Mouse (Mus musculus): ENCODE results near the gene Syt8. TPM values are rescaled to one million over a fixed set of nuclear protein-coding genes. Genes with fewer than 3 reads are reported as not detected.

The Syt8 gene
- polyA plus RNA-seq, 1 experiment from 2014 or later = not detected

DNA sequence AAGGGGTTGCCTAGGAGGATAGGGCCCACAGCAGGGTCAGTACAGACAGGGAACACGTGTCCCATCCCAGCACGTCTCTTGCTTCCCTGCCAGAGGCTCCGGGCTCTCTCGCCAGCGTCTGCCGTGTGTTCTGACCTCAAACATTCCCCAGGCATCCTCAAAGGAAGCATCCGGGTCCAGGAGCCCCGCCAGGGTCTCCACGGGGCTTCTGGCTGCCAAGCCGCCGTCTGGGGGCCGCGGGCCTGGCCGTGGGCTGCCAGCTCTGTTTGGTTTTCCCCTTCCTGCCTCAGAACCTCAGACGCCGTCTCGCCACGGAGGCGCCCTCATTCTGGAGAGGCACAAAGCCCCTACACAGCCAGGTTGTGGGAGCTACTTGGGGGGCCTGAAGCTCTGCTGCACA, 1.0 kb upstream of the Syt8 start:
- ATAC-seq (ENCODE audit: insufficient read depth, low FRiP score, low TSS enrichment) = no peak

DNA sequence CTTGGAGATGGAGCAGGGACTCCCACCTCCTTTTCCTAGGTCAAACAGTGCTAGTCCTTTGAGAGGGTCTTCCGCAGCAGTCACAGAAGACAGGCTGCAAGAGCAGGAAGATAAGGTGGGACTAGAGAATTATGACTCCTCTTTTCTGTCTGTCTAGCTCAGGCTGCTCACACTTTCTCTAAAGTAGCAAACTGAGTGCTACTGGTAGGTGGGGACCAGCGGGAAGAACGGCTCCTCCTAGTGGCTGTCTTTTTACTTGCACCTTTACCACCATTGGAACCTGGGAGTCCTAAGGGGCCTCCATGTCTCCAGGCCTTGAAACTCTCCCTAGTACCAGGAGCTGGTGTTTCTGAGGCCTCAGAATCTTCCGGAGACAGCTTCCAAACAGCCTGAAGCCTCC, 874 bp downstream of the Syt8 start:
- no peak overlapping the region for H3K4me3 ChIP-seq (ENCODE audit: low read depth, low read length)
- ATAC-seq (ENCODE audit: insufficient read depth, low FRiP score, low TSS enrichment) = no peak

More for the DNA sequence above, 1.0 kb upstream of the Syt8 start:
- Histone ChIP-seq H3K4me3 (ENCODE audit: low read depth, low read length) (no peak overlapping the region), H3K4me1 (ENCODE audit: control insufficient read depth, insufficient read depth, low read length) (no peaks in the 10 kb centered on the region), H3K36me3 (ENCODE audit: control insufficient read depth, insufficient read depth, low read length) (no peaks in the 10 kb centered on the region), H3K9me3 (ENCODE audit: control insufficient read depth, low read length) (no peaks in the 10 kb centered on the region), H3K4me2 (ENCODE audit: low read depth) (no peak overlapping the region), H3K27me3 (ENCODE audit: control insufficient read depth, insufficient read depth, low read length) (no peaks in the 10 kb centered on the region), H3K9ac (ENCODE audit: low read length) (peak overlapping the region; percentile 29; the same call in 1 of the 2 replicates), H3K27ac (ENCODE audit: low read depth, low read length) (0 out of 2 replicates have a peak overlapping the region, but pooled peaks have one; percentile 14)
- no peak for DNase-seq (ENCODE audit: low spot score)
- 49% methylated on average over 18 of the region's 19 CpGs for WGBS

DNA sequence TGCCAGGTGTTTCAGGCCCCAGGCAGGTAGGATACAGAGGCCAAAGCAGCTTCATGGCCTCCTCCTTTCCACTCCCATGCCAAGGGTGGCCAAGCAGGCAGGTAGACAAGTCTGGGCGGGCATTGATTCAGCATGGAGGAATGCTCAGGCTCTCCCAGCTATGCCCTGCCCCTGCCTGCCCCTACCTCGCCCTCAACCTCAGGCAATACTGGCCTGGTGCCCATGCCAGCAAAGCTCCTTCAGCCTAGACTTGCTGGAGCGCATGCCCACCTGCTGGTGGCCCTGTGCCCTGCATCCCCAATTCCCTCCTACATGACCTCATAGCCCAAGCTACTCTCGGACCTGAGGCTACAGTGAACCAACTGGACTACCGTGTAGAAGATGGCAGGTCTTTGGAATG, 2.7 kb downstream of the Syt8 start:
- Histone ChIP-seq H3K27me3 (ENCODE audit: control insufficient read depth, insufficient read depth, low read length) (no peaks in the 10 kb centered on the region), H3K4me2 (ENCODE audit: low read depth) (no peak overlapping the region), H3K9me3 (ENCODE audit: control insufficient read depth, low read length) (no peaks in the 10 kb centered on the region), H3K9ac (ENCODE audit: low read length) (no peak overlapping the region), H3K4me3 (ENCODE audit: low read depth, low read length) (no peak overlapping the region), H3K36me3 (ENCODE audit: control insufficient read depth, insufficient read depth, low read length) (no peaks in the 10 kb centered on the region), H3K27ac (ENCODE audit: low read depth, low read length) (no peak overlapping the region), H3K4me1 (ENCODE audit: control insufficient read depth, insufficient read depth, low read length) (no peaks in the 10 kb centered on the region)
- ATAC-seq (ENCODE audit: insufficient read depth, low FRiP score, low TSS enrichment) (no peak), DNase-seq (ENCODE audit: low spot score) (no peak)
- WGBS = 86% methylated on average over 5 of the region's 5 CpGs

More for the DNA sequence above, 874 bp downstream of the Syt8 start:
- H3K27ac ChIP-seq (ENCODE audit: low read depth, low read length) = no peak overlapping the region
- no peak overlapping the region for H3K9ac ChIP-seq (ENCODE audit: low read length)
- no peaks in the 10 kb centered on the region for H3K9me3 ChIP-seq (ENCODE audit: control insufficient read depth, low read length)
- no peak overlapping the region for H3K4me2 ChIP-seq (ENCODE audit: low read depth)
- peak; percentile 71 for DNase-seq (ENCODE audit: low spot score)
- 26% methylated on average over 4 of the region's 4 CpGs for WGBS
- H3K4me1 ChIP-seq (ENCODE audit: control insufficient read depth, insufficient read depth, low read length) = no peaks in the 10 kb centered on the region
- H3K27me3 ChIP-seq (ENCODE audit: control insufficient read depth, insufficient read depth, low read length) = no peaks in the 10 kb centered on the region
- H3K36me3 ChIP-seq (ENCODE audit: control insufficient read depth, insufficient read depth, low read length) = no peaks in the 10 kb centered on the region

DNA sequence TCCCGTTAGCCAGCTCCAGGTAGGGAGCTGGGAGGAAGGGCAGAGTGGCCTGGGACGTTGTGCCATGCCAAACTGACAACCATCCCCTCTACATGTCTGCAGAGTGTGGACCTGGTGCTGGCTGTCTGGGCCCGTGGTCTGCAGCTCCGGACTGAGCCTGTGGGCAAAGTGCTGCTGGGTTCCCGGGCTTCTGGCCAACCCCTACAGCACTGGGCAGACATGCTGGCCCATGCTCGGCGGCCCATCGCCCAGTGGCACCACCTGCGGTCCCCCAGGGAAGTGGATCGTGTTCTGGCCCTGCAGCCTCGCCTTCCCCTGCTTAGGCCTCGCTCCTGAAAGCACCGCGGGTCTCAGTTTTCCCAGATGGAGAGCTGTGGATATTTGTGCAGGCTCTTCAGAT, 5.3 kb downstream of the Syt8 start:
- H3K4me2 ChIP-seq (ENCODE audit: low read depth) = no peak overlapping the region
- no peak overlapping the region for H3K4me3 ChIP-seq (ENCODE audit: low read depth, low read length)
- H3K27me3 ChIP-seq (ENCODE audit: control insufficient read depth, insufficient read depth, low read length) = no peaks in the 10 kb centered on the region
- WGBS = 86% methylated on average over 14 of the region's 14 CpGs
- no peak overlapping the region for H3K27ac ChIP-seq (ENCODE audit: low read depth, low read length)
- no peak for DNase-seq (ENCODE audit: low spot score)
- no peaks in the 10 kb centered on the region for H3K9me3 ChIP-seq (ENCODE audit: control insufficient read depth, low read length)
- ATAC-seq (ENCODE audit: insufficient read depth, low FRiP score, low TSS enrichment) = no peak
- no peaks in the 10 kb centered on the region for H3K36me3 ChIP-seq (ENCODE audit: control insufficient read depth, insufficient read depth, low read length)
- no peak overlapping the region for H3K9ac ChIP-seq (ENCODE audit: low read length)
- no peaks in the 10 kb centered on the region for H3K4me1 ChIP-seq (ENCODE audit: control insufficient read depth, insufficient read depth, low read length)

DNA sequence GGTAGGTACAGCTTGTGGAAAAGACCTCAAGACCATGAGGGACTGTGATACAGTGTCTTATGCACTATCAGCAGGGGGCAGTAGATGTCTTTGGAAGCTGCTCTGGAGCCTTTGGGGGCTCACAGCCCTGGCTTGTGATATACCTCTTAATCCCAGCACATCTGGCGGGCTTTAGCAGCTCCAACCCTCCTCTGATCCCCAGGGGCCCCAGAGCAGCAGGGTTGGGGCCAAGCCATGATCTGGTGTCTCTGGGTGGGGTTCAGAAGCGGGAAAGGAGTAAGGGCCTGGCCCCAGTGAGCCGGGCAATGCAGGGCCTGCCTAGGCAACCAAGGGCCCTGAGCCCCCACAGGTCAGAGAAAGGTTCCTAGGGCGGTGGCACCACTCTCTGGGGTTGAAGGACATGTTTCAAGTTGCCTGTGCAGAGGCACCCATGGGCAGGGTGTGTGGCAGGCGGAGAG, 6.0 kb downstream of the Syt8 start:
- peak; percentile 59 for DNase-seq (ENCODE audit: low spot score)
- no peak; the same call in 1 of the 2 replicates for ATAC-seq (ENCODE audit: insufficient read depth, low FRiP score, low TSS enrichment)
- Histone ChIP-seq H3K27ac (ENCODE audit: low read depth, low read length) (no peak overlapping the region), H3K9ac (ENCODE audit: low read length) (peak overlapping the region; percentile 18), H3K27me3 (ENCODE audit: control insufficient read depth, insufficient read depth, low read length) (no peaks in the 10 kb centered on the region), H3K4me1 (ENCODE audit: control insufficient read depth, insufficient read depth, low read length) (no peaks in the 10 kb centered on the region), H3K4me2 (ENCODE audit: low read depth) (no peak overlapping the region), H3K4me3 (ENCODE audit: low read depth, low read length) (no peak overlapping the region), H3K9me3 (ENCODE audit: control insufficient read depth, low read length) (no peaks in the 10 kb centered on the region), H3K36me3 (ENCODE audit: control insufficient read depth, insufficient read depth, low read length) (no peaks in the 10 kb centered on the region)
- 56% methylated on average over 5 of the region's 5 CpGs for WGBS

DNA sequence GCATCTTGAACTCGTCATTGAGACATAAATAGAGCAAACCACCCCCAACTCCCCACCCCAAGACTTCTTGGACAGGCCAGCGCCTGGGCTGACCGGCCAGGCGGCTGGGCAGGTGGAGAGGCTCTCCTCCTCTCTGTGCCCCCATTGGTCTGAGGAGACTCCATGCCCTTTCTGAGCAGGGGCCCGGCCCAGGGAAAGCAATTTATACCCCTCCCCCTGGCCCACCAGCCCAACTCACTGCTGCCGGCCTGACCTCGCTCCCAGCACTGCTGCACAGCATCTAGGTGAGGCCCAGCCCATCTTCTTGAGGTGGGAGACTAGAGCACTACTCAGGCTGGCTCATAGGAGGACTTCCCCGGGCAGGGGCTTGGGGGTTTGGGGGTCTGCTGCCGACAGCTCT, 6.9 kb downstream of the Syt8 start, which contains the start of gene Tnni2:
TSS of gene Tnni2 (plus strand) at position 224 of the 400 bp plus-strand sequence.
- Histone ChIP-seq H3K9ac (ENCODE audit: low read length) (peak within 1 kb of the TSS; percentile 18), H3K9me3 (ENCODE audit: control insufficient read depth, low read length) (no peaks in the 10 kb centered on the region), H3K27me3 (ENCODE audit: control insufficient read depth, insufficient read depth, low read length) (no peaks in the 10 kb centered on the region), H3K4me2 (ENCODE audit: low read depth) (no peak within 1 kb of the TSS), H3K36me3 (ENCODE audit: control insufficient read depth, insufficient read depth, low read length) (no peaks in the 10 kb centered on the region), H3K27ac (ENCODE audit: low read depth, low read length) (no peak within 1 kb of the TSS), H3K4me1 (ENCODE audit: control insufficient read depth, insufficient read depth, low read length) (no peaks in the 10 kb centered on the region), H3K4me3 (ENCODE audit: low read depth, low read length) (no peak within 1 kb of the TSS)
- ATAC-seq (ENCODE audit: insufficient read depth, low FRiP score, low TSS enrichment) (no peak), DNase-seq (ENCODE audit: low spot score) (no peak)
- WGBS = 76% methylated on average over 9 of the region's 9 CpGs

DNA sequence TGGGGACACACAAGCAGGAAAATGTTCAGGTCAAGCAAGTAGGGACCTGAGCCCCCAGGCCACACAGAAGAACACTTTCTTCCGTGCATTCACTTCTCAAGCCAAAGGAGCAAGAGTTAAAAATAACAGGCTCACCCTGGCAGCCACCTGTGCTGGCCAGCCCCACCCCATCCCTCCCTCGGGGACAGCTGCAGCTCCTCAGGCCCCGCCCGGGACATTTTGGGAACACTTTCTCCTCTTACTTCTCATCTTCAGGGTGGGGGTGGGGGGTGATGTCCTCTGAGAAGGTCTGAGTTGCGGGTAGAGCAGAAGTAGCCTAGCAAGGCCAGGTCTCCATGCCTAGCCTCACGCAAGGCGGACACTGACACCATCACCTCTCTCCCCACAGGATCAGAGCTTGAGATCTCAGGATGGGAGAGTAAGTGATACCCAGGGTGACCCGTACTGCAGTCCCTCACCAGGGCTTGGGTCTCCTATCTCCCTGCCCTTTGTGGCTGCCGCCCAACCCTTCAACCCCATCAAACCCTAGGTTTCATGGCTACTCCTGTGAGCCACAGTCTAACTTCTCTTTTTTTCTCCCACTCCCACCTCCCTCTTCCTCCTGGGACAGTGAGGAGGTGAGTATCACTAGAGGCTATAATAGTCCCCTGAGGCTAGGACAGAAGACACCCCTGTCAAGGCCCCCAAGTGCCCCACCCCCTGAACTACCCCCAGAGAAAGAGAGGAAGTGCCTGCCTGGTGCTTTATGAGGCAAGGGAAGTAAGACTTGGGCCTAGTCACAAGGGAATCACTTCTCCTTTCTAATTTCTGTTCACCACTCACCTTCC, 7.6 kb downstream of the Syt8 start:
- Histone ChIP-seq H3K9me3 (ENCODE audit: control insufficient read depth, low read length) (no peaks in the 10 kb centered on the region), H3K9ac (ENCODE audit: low read length) (no peak overlapping the region; the same call in 1 of the 2 replicates), H3K27ac (ENCODE audit: low read depth, low read length) (no peak overlapping the region), H3K4me2 (ENCODE audit: low read depth) (no peak overlapping the region), H3K27me3 (ENCODE audit: control insufficient read depth, insufficient read depth, low read length) (no peaks in the 10 kb centered on the region), H3K4me1 (ENCODE audit: control insufficient read depth, insufficient read depth, low read length) (no peaks in the 10 kb centered on the region), H3K4me3 (ENCODE audit: low read depth, low read length) (no peak overlapping the region), H3K36me3 (ENCODE audit: control insufficient read depth, insufficient read depth, low read length) (no peaks in the 10 kb centered on the region)
- no peak for DNase-seq (ENCODE audit: low spot score)
- no peak for ATAC-seq (ENCODE audit: insufficient read depth, low FRiP score, low TSS enrichment)
- 76% methylated on average over 9 of the region's 9 CpGs for whole genome bisulfite sequencing

DNA sequence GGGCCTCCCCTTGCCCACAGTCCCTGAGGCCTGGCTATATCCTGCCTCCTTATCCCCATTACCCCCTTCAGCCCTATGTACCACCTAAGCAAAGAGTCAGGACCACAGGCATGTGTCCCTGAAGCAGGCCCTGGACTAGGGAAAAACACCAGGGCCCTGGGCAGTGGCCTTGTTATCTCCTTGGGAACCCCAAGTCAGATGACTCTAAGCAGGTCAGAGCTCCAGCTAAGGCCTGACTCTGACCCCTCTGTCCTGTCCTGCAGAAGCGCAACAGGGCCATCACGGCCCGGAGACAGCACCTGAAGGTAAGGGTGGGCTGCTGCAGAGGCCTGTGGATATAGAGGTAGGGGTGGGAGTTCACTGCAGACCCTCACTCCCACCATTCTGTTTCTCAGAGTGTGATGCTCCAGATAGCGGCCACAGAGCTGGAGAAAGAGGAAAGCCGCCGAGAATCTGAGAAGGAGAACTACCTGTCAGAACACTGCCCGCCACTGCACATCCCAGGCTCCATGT, 8.3 kb downstream of the Syt8 start:
- Histone ChIP-seq H3K4me1 (ENCODE audit: control insufficient read depth, insufficient read depth, low read length) (no peaks in the 10 kb centered on the region), H3K27me3 (ENCODE audit: control insufficient read depth, insufficient read depth, low read length) (no peaks in the 10 kb centered on the region), H3K4me3 (ENCODE audit: low read depth, low read length) (no peak overlapping the region), H3K9ac (ENCODE audit: low read length) (no peak overlapping the region), H3K9me3 (ENCODE audit: control insufficient read depth, low read length) (no peaks in the 10 kb centered on the region), H3K4me2 (ENCODE audit: low read depth) (no peak overlapping the region), H3K36me3 (ENCODE audit: control insufficient read depth, insufficient read depth, low read length) (no peaks in the 10 kb centered on the region), H3K27ac (ENCODE audit: low read depth, low read length) (no peak overlapping the region)
- DNase-seq (ENCODE audit: low spot score) = no peak
- ATAC-seq (ENCODE audit: insufficient read depth, low FRiP score, low TSS enrichment) = no peak
- 87% methylated on average over 7 of the region's 7 CpGs for WGBS

DNA sequence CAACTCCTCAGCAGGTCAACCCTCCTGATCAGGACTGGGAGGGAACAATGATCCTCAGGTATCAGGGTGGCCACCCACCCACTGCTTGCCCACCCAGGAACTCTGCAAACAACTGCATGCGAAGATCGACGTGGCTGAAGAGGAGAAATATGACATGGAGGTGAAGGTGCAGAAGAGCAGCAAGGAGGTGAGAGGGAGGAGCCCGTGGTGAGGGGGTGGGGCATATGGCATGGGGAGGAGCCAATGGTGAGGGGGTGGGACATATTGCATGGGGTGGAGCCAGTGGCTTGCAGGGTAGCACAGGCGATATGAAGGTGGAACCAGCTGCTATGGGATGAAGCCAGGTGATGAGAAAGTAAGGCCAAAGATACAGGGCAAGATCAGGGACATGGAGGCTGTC, 8.8 kb downstream of the Syt8 start:
- Histone ChIP-seq H3K36me3 (ENCODE audit: control insufficient read depth, insufficient read depth, low read length) (no peaks in the 10 kb centered on the region), H3K4me3 (ENCODE audit: low read depth, low read length) (no peak overlapping the region), H3K27me3 (ENCODE audit: control insufficient read depth, insufficient read depth, low read length) (no peaks in the 10 kb centered on the region), H3K9me3 (ENCODE audit: control insufficient read depth, low read length) (no peaks in the 10 kb centered on the region), H3K4me2 (ENCODE audit: low read depth) (no peak overlapping the region), H3K27ac (ENCODE audit: low read depth, low read length) (no peak overlapping the region), H3K9ac (ENCODE audit: low read length) (no peak overlapping the region), H3K4me1 (ENCODE audit: control insufficient read depth, insufficient read depth, low read length) (no peaks in the 10 kb centered on the region)
- WGBS = 91% methylated on average over 5 of the region's 5 CpGs
- no peak for DNase-seq (ENCODE audit: low spot score)
- ATAC-seq (ENCODE audit: insufficient read depth, low FRiP score, low TSS enrichment) = no peak
